Mouse (Mus musculus) bone marrow, adult 2 months (tissue): ENCODE measurements around the gene Spp2. TPM values are rescaled to one million over a fixed set of nuclear protein-coding genes. Genes with fewer than 3 reads are reported as not detected.

ENCODE experiments used
- H3K27ac ChIP-seq: fragments of 200-500 bp; 2 replicates; pipeline ENCODE4 v1.5.1; 2012; ENCODE audit warnings: low read depth, mild to moderate bottlenecking, control low read depth, inconsistent platforms, low read length; ENCODE audit not compliant: control insufficient read depth, poor library complexity, insufficient read depth
- H3K4me1 ChIP-seq: fragments of 200-500 bp; 2 replicates; pipeline ENCODE4 v1.6.1; 2011; ENCODE audit warnings: low read length; ENCODE audit not compliant: control insufficient read depth, insufficient read depth
- H3K4me3 ChIP-seq: fragments of 200-500 bp; replicated peaks from 2 replicates; pipeline ENCODE3; 2011; ENCODE audit warnings: mild to moderate bottlenecking, low read depth, low read length, control low read depth; ENCODE audit not compliant: control insufficient read depth
- CTCF ChIP-seq: fragments of 200-500 bp; IDR thresholded peaks from 2 replicates; pipeline ENCODE4 v1.5.1; 2011; ENCODE audit warnings: low read length, control low read depth; ENCODE audit not compliant: control insufficient read depth, insufficient read depth
- POLR2A ChIP-seq: fragments of 200-500 bp; IDR thresholded peaks from 2 replicates; pipeline ENCODE4 v1.6.1; 2011; ENCODE audit warnings: low read depth, mild to moderate bottlenecking, control low read depth, low read length, borderline replicate concordance; ENCODE audit not compliant: control insufficient read depth
- WGBS: fragments of 180-500 bp; shearing (Covaris S2); methylation state at CpG from one replicate; pipeline ENCODE4 v1.1.7; 2018; 5-methylcytosine and 5-hydroxymethylcytosine counted together
- polyA plus RNA-seq: library from polyadenylated mRNA; stranded (reverse); fragments of >200 nt; gene quantifications from 2 replicates; pipeline ENCODE4 v1.2.4, GENCODE M21; 2011; ENCODE audit warnings: low replicate concordance; ENCODE audit not compliant: missing spikeins, insufficient read depth, insufficient read length

The Spp2 gene
- polyA plus RNA-seq, result 4.0 TPM in 1 of 2 replicates, not detected in the other

DNA sequence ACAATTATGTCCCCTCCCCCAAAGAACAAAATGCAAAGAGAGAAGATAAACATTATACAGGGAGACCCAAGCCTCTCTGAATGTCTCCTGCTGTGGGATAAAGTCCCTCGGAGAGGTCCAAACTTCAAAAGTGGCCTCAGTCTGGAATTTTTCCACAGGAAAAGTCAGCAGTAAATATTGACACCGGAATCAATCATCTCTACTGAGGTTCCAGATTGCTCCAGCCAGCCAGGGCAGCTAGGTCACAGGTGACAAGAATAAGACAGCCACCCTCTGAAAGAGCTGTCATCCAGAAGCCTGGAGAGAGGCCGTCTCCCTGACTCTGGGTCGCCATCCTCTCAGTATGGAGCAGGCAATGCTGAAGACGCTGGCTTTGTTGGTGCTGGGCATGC lies at the start of gene Spp2:
Gene Spp2 (plus strand): TSS at position 155 of the 392 bp plus-strand sequence.
- 72% methylated on average over 5 of the region's 5 CpGs for WGBS
- H3K4me1 ChIP-seq, result no peaks in the 10 kb centered on the region
- no peak within 1 kb of the TSS for H3K4me3 ChIP-seq
- TF ChIP-seq POLR2A (no peak), CTCF (no peak)
- no peak within 1 kb of the TSS for H3K27ac ChIP-seq

DNA sequence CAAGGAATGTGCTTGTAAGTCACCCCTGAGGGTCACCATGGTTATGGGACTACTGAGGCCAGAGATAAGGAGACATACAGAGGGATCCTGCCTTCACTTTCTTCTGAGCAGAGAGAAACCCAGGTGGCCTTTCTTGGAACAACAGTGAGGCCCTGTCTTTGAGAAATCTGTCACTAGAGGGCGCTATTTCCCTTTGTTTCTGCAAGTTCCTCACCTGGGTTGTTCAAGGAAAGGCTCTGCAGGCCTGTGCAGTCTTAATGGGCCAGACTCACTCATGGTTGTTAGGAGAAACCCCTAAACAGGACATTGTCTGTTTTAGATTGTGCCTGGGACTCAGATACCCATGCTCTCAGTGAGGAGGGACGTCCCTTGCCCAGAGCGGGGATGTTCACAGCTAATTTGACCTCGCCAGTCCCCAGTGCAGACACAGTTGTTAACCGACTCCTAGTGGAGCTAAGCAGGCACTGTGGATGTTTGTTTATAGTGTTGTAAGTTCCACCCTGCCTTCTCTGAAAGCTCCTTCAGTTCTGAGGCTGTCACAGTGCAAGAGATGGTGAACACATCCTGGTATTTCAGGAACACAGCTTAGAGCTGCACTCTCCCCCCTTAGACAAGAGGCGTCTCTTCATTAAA lies 49.2 kb upstream of the Spp2 start:
- Histone ChIP-seq H3K4me3 (no peak overlapping the region), H3K27ac (no peak overlapping the region), H3K4me1 (no peaks in the 10 kb centered on the region)
- WGBS, result 71% methylated on average over 6 of the region's 6 CpGs
- TF ChIP-seq CTCF, result peak; percentile 34
- TF ChIP-seq POLR2A, result no peak

DNA sequence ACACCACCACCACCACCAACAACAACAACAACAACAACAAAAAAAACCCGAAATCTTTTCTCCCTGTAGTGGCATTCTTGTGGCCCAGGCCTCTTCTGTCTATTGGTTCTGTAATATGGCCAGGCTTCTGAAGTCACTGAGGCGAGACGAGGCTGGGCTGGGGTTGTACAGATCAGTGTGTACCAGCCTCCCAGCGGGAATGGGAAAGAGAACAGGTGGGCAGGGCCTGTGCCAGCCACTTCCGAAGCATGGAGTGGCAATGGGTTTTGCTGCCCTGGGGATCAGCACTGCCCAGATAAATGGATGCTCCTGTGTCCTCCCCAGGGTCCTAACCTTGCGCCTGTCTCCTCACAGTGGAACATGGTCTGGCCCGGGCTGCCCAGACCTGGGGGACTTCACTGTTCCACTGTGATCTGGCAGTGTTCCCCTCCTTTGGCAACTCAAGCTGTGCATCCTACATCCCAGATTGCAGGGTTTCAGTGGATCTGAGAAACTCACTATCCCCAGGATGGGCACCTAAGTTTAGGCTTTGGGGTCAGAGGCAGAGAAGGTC lies 48.6 kb upstream of the Spp2 start:
- TF ChIP-seq POLR2A, result no peak
- no peak for TF ChIP-seq CTCF
- Histone ChIP-seq H3K4me1 (no peaks in the 10 kb centered on the region), H3K27ac (no peak overlapping the region), H3K4me3 (no peak overlapping the region)
- 77% methylated on average over 7 of the region's 7 CpGs for WGBS

DNA sequence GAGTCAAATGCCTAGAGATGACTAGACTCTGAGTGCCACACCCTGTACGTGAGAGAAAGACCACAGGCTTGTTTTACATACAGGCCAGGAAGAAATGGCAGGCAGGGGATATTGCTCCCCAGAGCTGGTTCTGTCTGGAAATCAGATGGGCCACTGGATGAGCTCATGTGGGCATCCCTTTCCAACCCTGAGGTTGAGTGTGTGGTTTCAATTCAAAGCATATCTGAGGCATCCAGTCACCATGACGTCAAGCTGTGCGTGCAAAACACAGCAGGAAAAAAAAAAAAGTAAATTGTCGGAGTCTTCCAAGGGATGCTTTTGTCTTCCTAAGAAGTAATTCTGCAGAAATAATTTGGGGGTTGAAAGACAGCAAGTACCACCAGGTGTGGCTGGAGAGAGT lies 45.7 kb upstream of the Spp2 start:
- Histone ChIP-seq H3K4me1 (no peaks in the 10 kb centered on the region), H3K4me3 (no peak overlapping the region), H3K27ac (no peak overlapping the region)
- TF ChIP-seq POLR2A, result no peak
- TF ChIP-seq CTCF, result no peak
- 76% methylated on average over 4 of the region's 4 CpGs for WGBS

DNA sequence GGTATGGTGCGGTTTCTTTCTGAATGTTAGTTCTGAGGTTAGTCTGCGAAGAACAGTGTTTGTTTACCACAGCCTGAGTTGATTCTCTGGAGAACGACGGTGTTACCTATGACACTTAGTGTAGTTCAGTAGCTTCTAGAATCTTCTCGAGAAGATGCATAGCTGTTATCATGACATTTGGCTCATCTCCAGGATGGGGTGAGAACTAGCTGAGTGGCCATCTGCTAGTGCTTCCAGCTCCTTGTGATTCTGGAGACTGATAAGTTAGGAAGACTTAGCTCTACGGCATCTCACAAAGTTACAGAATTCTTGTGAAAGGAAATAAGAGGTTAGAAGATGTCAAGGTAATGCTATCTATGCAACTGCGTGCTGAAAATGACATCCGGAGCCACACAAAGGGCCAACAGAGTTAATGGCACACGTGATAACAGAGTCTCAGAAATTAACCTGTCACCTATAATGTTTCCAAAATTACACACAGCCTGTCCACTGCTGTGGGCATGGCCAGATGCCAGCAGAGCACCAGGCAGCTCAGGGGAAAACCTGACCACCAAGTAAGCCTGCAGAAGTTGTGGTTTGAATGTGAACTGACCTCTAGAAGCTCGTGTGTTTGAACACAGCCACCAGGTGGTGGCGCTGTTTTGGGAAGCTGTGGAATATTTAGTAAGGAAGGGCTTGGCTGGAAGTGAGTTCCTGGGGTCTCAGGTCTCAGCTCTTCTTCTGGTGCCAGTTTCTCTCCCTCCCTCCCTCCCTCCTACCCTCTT lies 39.7 kb upstream of the Spp2 start:
- Histone ChIP-seq H3K4me3 (no peak overlapping the region), H3K27ac (no peak overlapping the region), H3K4me1 (no peaks in the 10 kb centered on the region)
- TF ChIP-seq POLR2A (no peak), CTCF (no peak)
- 68% methylated on average over 11 of the region's 11 CpGs for WGBS

DNA sequence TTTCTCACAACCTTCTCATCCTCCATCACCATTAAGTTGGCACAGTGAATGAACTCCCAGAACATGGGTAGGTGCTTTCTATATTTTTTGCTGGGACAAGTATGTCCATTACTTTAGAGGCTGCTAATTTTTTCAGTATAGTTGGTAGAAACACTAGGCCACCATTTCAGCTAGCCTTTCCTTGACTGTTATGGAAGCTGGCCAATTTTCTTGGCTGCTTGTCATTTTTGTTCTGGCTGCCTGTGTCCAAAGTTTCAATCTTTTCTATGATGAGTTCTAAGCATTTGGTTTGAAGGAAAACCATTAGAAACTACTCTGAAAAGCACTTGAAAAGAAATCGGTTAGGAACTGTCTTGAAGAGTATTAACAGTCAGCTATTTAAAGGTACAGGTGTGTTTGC lies 28.3 kb upstream of the Spp2 start:
- H3K4me1 ChIP-seq, result no peaks in the 10 kb centered on the region
- TF ChIP-seq POLR2A (no peak), CTCF (no peak)
- H3K4me3 ChIP-seq, result no peak overlapping the region
- H3K27ac ChIP-seq, result no peak overlapping the region
- WGBS, result 83% methylated on average over 1 of the region's 1 CpGs

DNA sequence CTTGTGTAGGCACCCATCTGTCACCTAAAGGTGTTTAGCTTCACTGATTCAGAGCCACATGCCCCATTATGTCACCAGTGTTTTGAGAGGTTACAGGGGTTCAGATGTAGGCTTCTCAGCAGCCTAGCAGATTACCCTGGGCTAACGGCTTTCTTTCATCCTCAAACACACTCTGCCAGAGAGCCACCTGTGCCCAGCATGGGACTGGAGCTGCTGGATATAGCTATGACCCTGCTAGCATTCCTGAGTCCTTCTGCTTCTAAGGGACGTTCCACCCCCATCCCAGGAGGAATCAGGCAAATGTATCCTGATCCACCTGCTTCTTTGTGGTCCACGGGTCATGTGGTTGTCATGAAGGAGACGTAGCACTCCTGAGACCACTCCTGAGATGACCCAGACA lies 15.1 kb upstream of the Spp2 start:
- WGBS, result 76% methylated on average over 4 of the region's 4 CpGs
- Histone ChIP-seq H3K4me3 (no peak overlapping the region), H3K4me1 (no peaks in the 10 kb centered on the region), H3K27ac (no peak overlapping the region)
- TF ChIP-seq POLR2A (no peak), CTCF (no peak)

DNA sequence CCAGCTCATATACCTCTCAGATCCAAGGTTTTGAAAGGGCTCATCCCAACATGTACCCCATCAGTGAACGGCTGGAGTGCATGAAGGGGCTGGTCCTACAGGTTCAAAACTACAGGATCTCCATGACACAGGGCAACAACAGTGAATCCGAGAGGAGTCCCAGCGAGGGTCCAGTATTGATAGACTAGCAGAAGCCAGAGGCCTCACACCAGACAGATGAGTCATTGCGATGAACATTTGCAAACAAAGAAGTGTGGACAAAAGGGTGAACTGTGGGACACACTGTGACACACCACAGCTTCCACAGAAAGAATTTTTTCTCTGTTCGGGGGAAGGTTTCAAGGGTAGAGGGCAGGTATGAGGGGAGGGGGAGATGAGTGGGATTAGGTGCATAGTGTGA lies 13.4 kb upstream of the Spp2 start:
- H3K4me1 ChIP-seq, result no peaks in the 10 kb centered on the region
- 78% methylated on average over 5 of the region's 5 CpGs for WGBS
- no peak for TF ChIP-seq POLR2A
- no peak for TF ChIP-seq CTCF
- H3K4me3 ChIP-seq, result no peak overlapping the region
- no peak overlapping the region for H3K27ac ChIP-seq
